Mouse (Mus musculus) bone marrow, adult 2 months (tissue): ENCODE measurements around the gene Prph.

Experiments used
- CTCF ChIP-seq: fragments of 200-500 bp; IDR thresholded peaks from 2 replicates; pipeline ENCODE4 v1.5.1; 2011; ENCODE audit warnings: low read length, control low read depth; ENCODE audit not compliant: control insufficient read depth, insufficient read depth
- POLR2A ChIP-seq: fragments of 200-500 bp; IDR thresholded peaks from 2 replicates; pipeline ENCODE4 v1.6.1; 2011; ENCODE audit warnings: low read depth, mild to moderate bottlenecking, control low read depth, low read length, borderline replicate concordance; ENCODE audit not compliant: control insufficient read depth

GRCm38 (mm10) chr15:99011946-99012345 is 43.0 kb upstream of the Prph start:
- TF ChIP-seq CTCF = no peak
- no peak for TF ChIP-seq POLR2A
